8 mouse cellular contexts compared by ENCODE assay signal in the genomic region with DNA sequence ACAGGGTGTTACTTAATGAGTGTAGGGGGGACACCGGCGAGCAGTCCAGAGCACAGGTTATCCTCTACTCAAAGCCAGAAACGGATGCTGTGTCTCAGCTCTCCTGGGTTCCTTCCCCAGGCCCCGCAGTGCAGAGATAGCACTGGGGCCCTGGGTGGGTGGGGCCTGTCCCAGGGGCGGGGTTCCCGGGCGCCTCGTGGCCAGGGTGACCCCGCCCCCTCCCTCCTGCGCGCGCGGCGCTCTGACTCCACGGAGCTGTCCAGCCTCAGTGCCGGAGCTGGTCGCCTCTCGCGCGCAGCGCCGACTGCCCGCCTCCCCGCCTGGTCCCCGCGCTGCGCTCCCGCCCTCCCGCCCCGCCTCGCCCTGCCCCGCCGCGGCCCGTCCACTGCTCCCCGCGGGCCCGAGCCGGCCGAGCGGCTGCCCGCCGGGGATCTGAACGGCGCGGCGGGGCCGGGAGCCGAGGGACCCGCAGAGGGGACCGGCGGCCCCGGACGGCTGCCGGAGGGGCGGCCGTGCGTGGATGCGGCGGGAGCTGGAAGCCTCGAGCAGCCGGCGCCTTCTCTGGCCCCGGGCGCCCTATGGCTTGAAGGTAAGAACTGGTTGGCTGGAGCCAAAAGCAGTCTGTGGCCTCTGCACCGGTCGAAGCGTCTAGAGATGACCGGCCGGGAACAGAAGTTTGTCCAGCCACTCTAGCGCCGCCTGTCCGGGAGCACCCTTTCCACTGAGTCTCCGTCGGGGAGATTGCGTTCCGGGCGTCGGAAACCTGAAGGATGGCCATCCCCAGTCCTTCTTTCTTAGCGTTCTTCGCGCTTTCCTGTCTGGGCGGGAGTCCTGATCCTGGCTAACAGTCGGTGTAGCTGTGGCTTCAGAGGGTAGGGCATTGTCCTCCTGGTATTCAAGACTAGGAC. TPM values are rescaled to one million over a fixed set of nuclear protein-coding genes. Genes with fewer than 3 reads are reported as not detected.
A peak's percentile ranks its signal among the peaks of the same experiment; 100 is the strongest.
DNase-seq lines count a peak whose midpoint lies in the region; ATAC-seq and TF ChIP-seq lines count a peak whose summit lies in the region.

A gene (plus strand): TSS at position 492 of the 908 bp plus-strand sequence.

- TF ChIP-seq CTCF in lung, postnatal 0 days (IDR thresholded peaks at IDR 0.05) = no peak

- TF ChIP-seq EP300 in lung, postnatal 0 days (IDR thresholded peaks at IDR 0.05) = no peak

- no peak within 1 kb of the TSS for H3K9ac ChIP-seq in embryonic facial prominence, embryonic 11.5 days (replicated peaks; ENCODE audit: low read length)
- peak within 1 kb of the TSS; percentile 49 for H3K9ac ChIP-seq in hindbrain, embryonic 15.5 days
- no peak within 1 kb of the TSS for H3K9ac ChIP-seq in lung, postnatal 0 days (replicated peaks; ENCODE audit: low read depth)

- WGBS in embryonic facial prominence, embryonic 11.5 days = 2% methylated on average over 34 of the region's 84 CpGs
- 2% methylated on average over 55 of the region's 84 CpGs for WGBS in hindbrain, embryonic 15.5 days
- 3% methylated on average over 62 of the region's 84 CpGs for WGBS in lung, postnatal 0 days

- H3K9me3 ChIP-seq in embryonic facial prominence, embryonic 11.5 days (replicated peaks; ENCODE audit: control insufficient read depth, low read length) = no peaks in the 10 kb centered on the region
- no peaks in the 10 kb centered on the region for H3K9me3 ChIP-seq in hindbrain, embryonic 15.5 days
- H3K9me3 ChIP-seq in lung, postnatal 0 days (ENCODE audit: low read length) = no peaks in the 10 kb centered on the region

- peak within 1 kb of the TSS; percentile 35 for H3K4me3 ChIP-seq in embryonic facial prominence, embryonic 11.5 days (ENCODE audit: low read depth, low read length)
- H3K4me3 ChIP-seq in hindbrain, embryonic 15.5 days = peak within 1 kb of the TSS; percentile 52
- peak within 1 kb of the TSS; percentile 10; the same call in 1 of the 2 replicates for H3K4me3 ChIP-seq in lung, postnatal 0 days (ENCODE audit: low read depth, low read length)

- peak; percentile 9 for DNase-seq in gastrocnemius, postnatal 10 days
- no peak for DNase-seq in gastrocnemius, adult 8-10 months (ENCODE audit: low spot score in 2 of 2)
- peak; percentile 77 for DNase-seq in adrenal gland, postnatal 10 days
- DNase-seq in embryonic facial prominence, embryonic 11.5 days (ENCODE audit: low spot score) = peak; percentile 80
- DNase-seq in lung, postnatal 0 days (ENCODE audit: low spot score) = peak; percentile 53
- peak; percentile 84 for DNase-seq in retina, postnatal 1 day
- DNase-seq in gastrocnemius, postnatal 25 days = no peak

- no peak within 1 kb of the TSS for H3K27ac ChIP-seq in embryonic facial prominence, embryonic 11.5 days (replicated peaks; ENCODE audit: low read depth, low read length)
- H3K27ac ChIP-seq in hindbrain, embryonic 15.5 days (replicated peaks) = no peak within 1 kb of the TSS
- no peak within 1 kb of the TSS for H3K27ac ChIP-seq in lung, postnatal 0 days (ENCODE audit: low read length)

- peaks cover 4% of the 10 kb centered on the region; the same call in 1 of the 2 replicates for H3K4me1 ChIP-seq in embryonic facial prominence, embryonic 11.5 days (ENCODE audit: control insufficient read depth, insufficient read depth, low read length)
- peaks cover 23% of the 10 kb centered on the region for H3K4me1 ChIP-seq in hindbrain, embryonic 15.5 days (replicated peaks)
- no peaks in the 10 kb centered on the region for H3K4me1 ChIP-seq in lung, postnatal 0 days (ENCODE audit: insufficient read depth, low read depth, low read length)

- H3K4me2 ChIP-seq in embryonic facial prominence, embryonic 11.5 days (ENCODE audit: low read depth, low read length) = peak within 1 kb of the TSS; percentile 77
- H3K4me2 ChIP-seq in hindbrain, embryonic 15.5 days = peak within 1 kb of the TSS; percentile 87
- peak within 1 kb of the TSS; percentile 30; the same call in 1 of the 2 replicates for H3K4me2 ChIP-seq in lung, postnatal 0 days (replicated peaks; ENCODE audit: low read depth, low read length)

- H3K27me3 ChIP-seq in embryonic facial prominence, embryonic 11.5 days (ENCODE audit: control insufficient read depth, insufficient read depth, low read length) = peaks cover 25% of the 10 kb centered on the region
- peaks cover 37% of the 10 kb centered on the region for H3K27me3 ChIP-seq in hindbrain, embryonic 15.5 days
- H3K27me3 ChIP-seq in lung, postnatal 0 days (replicated peaks; ENCODE audit: insufficient read depth, low read length) = peaks cover 11% of the 10 kb centered on the region; the same call in 1 of the 2 replicates

- no peaks in the 10 kb centered on the region for H3K36me3 ChIP-seq in embryonic facial prominence, embryonic 11.5 days (replicated peaks; ENCODE audit: control insufficient read depth, insufficient read depth, low read depth, low read length)
- no peaks in the 10 kb centered on the region for H3K36me3 ChIP-seq in hindbrain, embryonic 15.5 days
- H3K36me3 ChIP-seq in lung, postnatal 0 days (ENCODE audit: insufficient read depth, low read length) = no peaks in the 10 kb centered on the region

- peak; percentile 76; the same call in 1 of the 2 replicates for ATAC-seq in embryonic facial prominence, embryonic 11.5 days (replicated peaks; ENCODE audit: insufficient number of reproducible peaks, low FRiP score, low TSS enrichment, low read depth)
- ATAC-seq in hindbrain, embryonic 15.5 days (ENCODE audit: low FRiP score, low read depth) = peak; percentile 89
- ATAC-seq in lung, postnatal 0 days = peak; percentile 82

RNA-seq across cellular contexts. Expression of the gene that starts here (rescaled TPM):
- total RNA-seq in gastrocnemius, postnatal 10 days (2021) = not detected
- total RNA-seq in gastrocnemius, adult 8-10 months (2022) = not detected
- total RNA-seq in adrenal gland, postnatal 10 days (2021) = 1 to 10 TPM; 1.4 to 3.1 TPM
- not detected in 2 replicates for polyA plus RNA-seq in embryonic facial prominence, embryonic 11.5 days (2014; fragmentation: Nextera tagmentation; extraction: Ambion mirVana)
- polyA plus RNA-seq in hindbrain, embryonic 15.5 days (2015; fragmentation: Nextera tagmentation; extraction: Ambion mirVana) = 5.8 and 6.8 TPM in 2 replicates
- polyA plus RNA-seq in lung, postnatal 0 days (2015; fragmentation: Nextera tagmentation; extraction: Ambion mirVana) = 0.24 TPM in 1 of 2 replicates, not detected in the other
- not detected for total RNA-seq in gastrocnemius, postnatal 25 days (2021)

Comparison
In these comparisons a context has a peak if more than half of its experiments do, and no peak if none do; other contexts are left out.
1. Peak in DNase-seq in gastrocnemius, postnatal 10 days; RNA of the gene not detected or under 1 TPM.
2. Peak in DNase-seq, ATAC-seq, H3K4me3 ChIP-seq and H3K4me2 ChIP-seq in embryonic facial prominence, embryonic 11.5 days; RNA of the gene not detected or under 1 TPM.
3. Peak in DNase-seq, ATAC-seq, H3K4me3 ChIP-seq and H3K4me2 ChIP-seq in lung, postnatal 0 days; RNA of the gene not detected or under 1 TPM.
4. DNase-seq: peak in adrenal gland, postnatal 10 days (single experiment) and retina, postnatal 1 day (single experiment); none in gastrocnemius, adult 8-10 months (0 of 2) and gastrocnemius, postnatal 25 days (single experiment).
5. H3K4me2 ChIP-seq: peak in every context shown above with its lines; median percentile 87 in hindbrain, embryonic 15.5 days; 77 in embryonic facial prominence, embryonic 11.5 days; 30 in lung, postnatal 0 days.
6. Peak in every context shown above with its lines, with median percentiles within 50 percentile points of each other: ATAC-seq and H3K4me3 ChIP-seq.